Comparison of ENCODE assay signal across 14 mouse cellular contexts in the genomic region with DNA sequence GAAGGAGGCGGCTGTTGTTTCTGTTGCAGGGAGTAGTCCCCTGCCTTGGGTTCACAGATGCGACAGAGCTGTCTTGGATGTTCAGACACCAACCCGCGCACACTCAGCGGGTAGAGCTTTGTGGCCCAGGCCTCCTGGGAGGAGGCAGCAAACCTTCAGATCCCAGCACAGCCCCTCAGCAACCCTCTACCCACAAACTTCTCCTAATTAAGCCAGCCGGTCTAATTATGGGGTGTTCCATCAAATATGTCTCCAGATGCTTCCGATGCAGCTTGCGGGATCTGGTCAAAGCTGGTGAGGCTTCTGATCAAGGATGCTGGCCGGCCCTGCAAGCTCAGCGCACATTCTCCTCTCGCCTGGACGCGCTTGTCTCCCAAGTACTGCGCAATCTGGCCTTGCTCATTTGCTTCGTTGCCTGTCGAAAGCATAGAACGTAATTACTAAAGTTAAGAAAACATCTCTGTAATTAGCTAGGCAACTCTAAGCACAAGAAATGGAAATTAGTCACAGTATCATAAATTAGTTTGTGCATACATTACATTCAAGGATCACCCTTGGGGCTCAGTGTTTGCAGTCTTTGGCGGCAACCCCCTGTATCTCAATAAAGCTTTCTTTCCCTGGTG.
DNase-seq lines count a peak whose midpoint lies in the region; ATAC-seq and TF ChIP-seq lines count a peak whose summit lies in the region.
"Had no signal": no experiment of that assay in that cellular context is flagged by ENCODE, and none has a peak within 500 bp of the region (broad histone marks: within the 10 kb centered on the region; RNA-seq: fewer than 3 reads in every experiment).

No protein-coding gene starts in this region.

- no peaks in the 10 kb centered on the region for H3K9me3 ChIP-seq in E14TG2a.4 (ENCODE audit: low read length)
- no peaks in the 10 kb centered on the region for H3K9me3 ChIP-seq in forebrain, postnatal 0 days (ENCODE audit: low read length)
- no peaks in the 10 kb centered on the region for H3K9me3 ChIP-seq in midbrain, embryonic 15.5 days
- no peaks in the 10 kb centered on the region for H3K9me3 ChIP-seq in liver, embryonic 12.5 days (replicated peaks)
- H3K9me3 ChIP-seq: liver, embryonic 15.5 days had no signal

- intact Hi-C loops in heart, postnatal 10 days (cut with DNase I): no loop called here

- H3K36me3 ChIP-seq in E14TG2a.4 (ENCODE audit: insufficient read depth, low read length): no peaks in the 10 kb centered on the region
- H3K36me3 ChIP-seq in forebrain, postnatal 0 days (ENCODE audit: insufficient read depth): no peaks in the 10 kb centered on the region
- H3K36me3 ChIP-seq in midbrain, embryonic 15.5 days (replicated peaks): no peaks in the 10 kb centered on the region
- H3K36me3 ChIP-seq in liver, embryonic 12.5 days: no peaks in the 10 kb centered on the region
- H3K36me3 ChIP-seq: liver, embryonic 15.5 days had no signal

- no peak for TF ChIP-seq CTCF in E14TG2a.4 (conservative IDR thresholded peaks at IDR 0.05; ENCODE audit: low read length)
- TF ChIP-seq CTCF in brain, embryonic 14.5 days (IDR thresholded peaks at IDR 0.05; ENCODE audit: borderline replicate concordance, extremely low read depth, insufficient read depth, insufficient read length): no peak
- no peak for TF ChIP-seq CTCF in forebrain, postnatal 0 days (IDR thresholded peaks at IDR 0.05; ENCODE audit: low read depth)

- H3K4me1 ChIP-seq in E14TG2a.4 (replicated peaks; ENCODE audit: low read depth, low read length): peaks cover 7% of the 10 kb centered on the region
- H3K4me1 ChIP-seq in forebrain, postnatal 0 days (ENCODE audit: insufficient read depth): peaks cover 6% of the 10 kb centered on the region; the same call in 1 of the 2 replicates
- peaks cover 29% of the 10 kb centered on the region for H3K4me1 ChIP-seq in midbrain, embryonic 15.5 days
- H3K4me1 ChIP-seq in liver, embryonic 12.5 days: no peaks in the 10 kb centered on the region
- H3K4me1 ChIP-seq: liver, embryonic 15.5 days had no signal

- no peak overlapping the region for H3K27ac ChIP-seq in forebrain, postnatal 0 days (ENCODE audit: low read depth, low read length)
- H3K27ac ChIP-seq in midbrain, embryonic 15.5 days: 0 out of 2 replicates have a peak overlapping the region, but pooled peaks have one; percentile 3
- H3K27ac ChIP-seq in liver, embryonic 12.5 days: no peak overlapping the region
- H3K27ac ChIP-seq: liver, embryonic 15.5 days had no signal

- H3K4me3 ChIP-seq in E14TG2a.4 (replicated peaks; ENCODE audit: low read length): peak overlapping the region; percentile 32
- 0 out of 2 replicates have a peak overlapping the region, but pooled peaks have one; percentile 11 for H3K4me3 ChIP-seq in forebrain, postnatal 0 days (ENCODE audit: low read depth, low read length)
- no peak overlapping the region for H3K4me3 ChIP-seq in midbrain, embryonic 15.5 days
- H3K4me3 ChIP-seq in liver, embryonic 12.5 days: no peak overlapping the region
- H3K4me3 ChIP-seq: liver, embryonic 15.5 days had no signal

- H3K9ac ChIP-seq in forebrain, postnatal 0 days: no peak overlapping the region
- H3K9ac ChIP-seq in midbrain, embryonic 15.5 days: no peak overlapping the region
- H3K9ac ChIP-seq in liver, embryonic 12.5 days: no peak overlapping the region
- H3K9ac ChIP-seq: liver, embryonic 15.5 days had no signal

- DNase-seq in brain, embryonic 14.5 days (ENCODE audit: low read depth): peak; percentile 85
- DNase-seq in forebrain, postnatal 0 days: peak; percentile 53
- no peak for DNase-seq in c-Kit-positive CD71-positive TER-119-positive erythroid progenitor cells, embryonic 14.5 days (ENCODE audit: low spot score)
- DNase-seq in thymus, postnatal 0 days (ENCODE audit: low spot score): no peak
- DNase-seq in heart, postnatal 10 days: no peak
- DNase-seq: cerebellum, postnatal 10 days; kidney, adult 11 months; lung, postnatal 14 days; right cerebral cortex, postnatal 4 days; thymus, adult 2 months had no signal

- TF ChIP-seq POLR2A in brain, embryonic 14.5 days (IDR thresholded peaks at IDR 0.05; ENCODE audit: borderline replicate concordance, extremely low read depth, insufficient read depth, insufficient read length, poor library complexity, severe bottlenecking): no peak

- H3K27me3 ChIP-seq in E14TG2a.4 (ENCODE audit: insufficient read depth, low read length): peaks cover 11% of the 10 kb centered on the region; the same call in 1 of the 2 replicates
- no peaks in the 10 kb centered on the region; the same call in 1 of the 2 replicates for H3K27me3 ChIP-seq in forebrain, postnatal 0 days (ENCODE audit: insufficient read depth, low read length)
- no peaks in the 10 kb centered on the region for H3K27me3 ChIP-seq in midbrain, embryonic 15.5 days (replicated peaks)
- H3K27me3 ChIP-seq in liver, embryonic 12.5 days (replicated peaks): no peaks in the 10 kb centered on the region
- H3K27me3 ChIP-seq: liver, embryonic 15.5 days had no signal

- peak; percentile 80 for ATAC-seq in forebrain, postnatal 0 days
- ATAC-seq in midbrain, embryonic 15.5 days (replicated peaks): peak; percentile 73
- no peak for ATAC-seq in liver, embryonic 12.5 days

- WGBS in forebrain, postnatal 0 days: 19% methylated on average over 18 of the region's 18 CpGs
- WGBS in midbrain, embryonic 15.5 days: 47% methylated on average over 18 of the region's 18 CpGs
- 65% methylated on average over 18 of the region's 18 CpGs for WGBS in liver, embryonic 12.5 days (ENCODE audit: insufficient replicate concordance)

- H3K4me2 ChIP-seq in forebrain, postnatal 0 days (ENCODE audit: low read depth): peak overlapping the region; percentile 28
- peak overlapping the region; percentile 21; the same call in 1 of the 2 replicates for H3K4me2 ChIP-seq in midbrain, embryonic 15.5 days
- H3K4me2 ChIP-seq in liver, embryonic 12.5 days: no peak overlapping the region
- H3K4me2 ChIP-seq: liver, embryonic 15.5 days had no signal

Comparison
In these comparisons a context has a peak if more than half of its experiments do, and no peak if none do; other contexts are left out.
1. H3K4me3 ChIP-seq: peak in E14TG2a.4 (single experiment) and forebrain, postnatal 0 days (single experiment); none in midbrain, embryonic 15.5 days (single experiment) and liver, embryonic 12.5 days (single experiment).
2. DNase-seq: peak in brain, embryonic 14.5 days (single experiment) and forebrain, postnatal 0 days (single experiment); none in c-Kit-positive CD71-positive TER-119-positive erythroid progenitor cells, embryonic 14.5 days (single experiment), thymus, postnatal 0 days (single experiment) and heart, postnatal 10 days (0 of 2).